Mouse (Mus musculus) heart, adult 2 months (tissue): ENCODE data around the gene 4933415A04Rik.

ENCODE experiments used
- CTCF ChIP-seq: fragments of 200-600 bp; IDR thresholded peaks from 2 replicates; pipeline ENCODE4 v1.8.1; 2022; ENCODE audit warnings: antibody characterized with exemption, mild to moderate bottlenecking, moderate library complexity
- POLR2A ChIP-seq: fragments of 200-500 bp; IDR thresholded peaks from 2 replicates; pipeline ENCODE4 v1.6.1; 2011; ENCODE audit warnings: mild to moderate bottlenecking, low read depth, low read length, control low read depth; ENCODE audit not compliant: insufficient read depth

DNA sequence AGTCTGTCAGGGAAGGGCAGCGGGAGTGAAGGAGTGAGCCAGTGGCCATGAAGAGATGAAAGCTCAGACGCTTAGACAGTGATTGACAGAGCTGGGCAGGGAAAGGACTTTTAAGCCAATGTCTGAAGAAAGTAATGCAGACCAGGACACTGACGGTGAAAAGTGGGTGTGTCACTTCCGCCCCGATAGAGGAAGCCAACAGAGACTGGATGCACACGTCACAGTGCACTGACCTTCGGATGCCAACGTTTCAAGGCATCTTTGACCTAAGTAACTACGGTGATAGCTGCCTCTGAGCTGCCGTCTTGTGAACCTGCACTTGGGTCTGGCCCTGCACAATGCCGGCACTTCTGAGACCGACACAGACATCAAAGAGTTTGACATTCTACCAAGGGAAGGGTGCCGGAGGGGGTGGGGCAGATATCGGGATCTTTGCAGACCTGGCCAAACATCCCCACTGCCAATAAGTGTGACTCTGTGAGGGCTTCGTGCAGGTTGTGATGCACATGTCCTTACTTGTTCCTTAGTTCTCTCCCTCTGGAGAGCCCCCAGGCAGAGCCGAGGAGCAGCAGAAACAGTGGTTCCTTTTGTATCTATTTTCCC, 40.9 kb upstream of the 4933415A04Rik start:
- no peak for TF ChIP-seq CTCF
- TF ChIP-seq POLR2A: no peak
